Mouse (Mus musculus) lung, adult 18-20 months (tissue): ENCODE measurements around the gene Abcc9.

Experiments used
- DNase-seq, 2 experiments: peaks; one replicate each; pipeline ENCODE4 v3.0.0; 2022; ENCODE audit warnings: mixed read lengths in 2 of 2

The Abcc9 gene

GRCm38 (mm10) chr6:142609401-142610373 is 92.4 kb downstream of the Abcc9 start:
- no peak for DNase-seq

- DNase-seq: no peak
Observed at GRCm38 (mm10) chr6:142607080-142607479, 95.0 kb downstream of the Abcc9 start.

GRCm38 (mm10) chr6:142602772-142603171 is 99.3 kb downstream of the Abcc9 start:
- no peak for DNase-seq

- no peak for DNase-seq
Observed at GRCm38 (mm10) chr6:142578831-142579230, 123.3 kb downstream of the Abcc9 start.

GRCm38 (mm10) chr6:142577801-142578200 is 124.3 kb downstream of the Abcc9 start:
- DNase-seq: no peak

- no peak for DNase-seq
Observed at GRCm38 (mm10) chr6:142572876-142573275, 129.2 kb downstream of the Abcc9 start.

GRCm38 (mm10) chr6:142571629-142572360 is 130.3 kb downstream of the Abcc9 start:
- DNase-seq: peak in 1 of 2 experiments; percentile 11

GRCm38 (mm10) chr6:142571055-142571618 is 131.0 kb downstream of the Abcc9 start, which contains the start of gene Kcnj8:
Gene Kcnj8 (minus strand): TSS chr6:142571614.
- peak; percentile 63 to 68 for DNase-seq

- DNase-seq: no peak
Observed at GRCm38 (mm10) chr6:142570046-142570770, 131.9 kb downstream of the Abcc9 start.

- DNase-seq: no peak
Observed at GRCm38 (mm10) chr6:142568713-142569357, 133.3 kb downstream of the Abcc9 start.

GRCm38 (mm10) chr6:142567452-142567851 is 134.7 kb downstream of the Abcc9 start:
- peak in 1 of 2 experiments; percentile 41 for DNase-seq

GRCm38 (mm10) chr6:142564746-142565145 is 137.4 kb downstream of the Abcc9 start:
- DNase-seq: no peak

GRCm38 (mm10) chr6:142561151-142561550 is 141.0 kb downstream of the Abcc9 start:
- DNase-seq: no peak

- DNase-seq: no peak
Observed at GRCm38 (mm10) chr6:142558772-142559679, 143.1 kb downstream of the Abcc9 start.

GRCm38 (mm10) chr6:142558076-142558475 is 144.0 kb downstream of the Abcc9 start:
- DNase-seq: no peak

- no peak for DNase-seq
Observed at GRCm38 (mm10) chr6:142555988-142556387, 146.1 kb downstream of the Abcc9 start.

- peak in 1 of 2 experiments; percentile 34 for DNase-seq
Observed at GRCm38 (mm10) chr6:142551482-142551881, 150.6 kb downstream of the Abcc9 start.

GRCm38 (mm10) chr6:142550871-142551270 is 151.2 kb downstream of the Abcc9 start:
- DNase-seq: no peak

GRCm38 (mm10) chr6:142548377-142548776 is 153.7 kb downstream of the Abcc9 start:
- no peak for DNase-seq

GRCm38 (mm10) chr6:142545132-142545531 is 157.0 kb downstream of the Abcc9 start:
- DNase-seq: no peak

GRCm38 (mm10) chr6:142543648-142544047 is 158.5 kb downstream of the Abcc9 start:
- DNase-seq: no peak
